Mouse (Mus musculus) adrenal gland, postnatal 25 days (tissue): ENCODE results near the gene Akap7. TPM values are rescaled to one million over a fixed set of nuclear protein-coding genes. Genes with fewer than 3 reads are reported as not detected.
"Not testable (repeated sequence)": the region's sequence is repeated elsewhere in the genome, so short reads cannot be mapped to it uniquely, and the experiment has no call there.

ENCODE experiments used
- DNase-seq: peaks from one replicate; pipeline ENCODE4 v3.0.0; 2021; ENCODE audit warnings: mixed read lengths
- total RNA-seq: library from RNA; stranded (reverse); gene quantifications from 2 replicates; pipeline ENCODE4 v1.2.3, GENCODE M21; 2021

Gene Akap7
- total RNA-seq, 1 experiment from 2014 or later, result 86.2 TPM

DNA sequence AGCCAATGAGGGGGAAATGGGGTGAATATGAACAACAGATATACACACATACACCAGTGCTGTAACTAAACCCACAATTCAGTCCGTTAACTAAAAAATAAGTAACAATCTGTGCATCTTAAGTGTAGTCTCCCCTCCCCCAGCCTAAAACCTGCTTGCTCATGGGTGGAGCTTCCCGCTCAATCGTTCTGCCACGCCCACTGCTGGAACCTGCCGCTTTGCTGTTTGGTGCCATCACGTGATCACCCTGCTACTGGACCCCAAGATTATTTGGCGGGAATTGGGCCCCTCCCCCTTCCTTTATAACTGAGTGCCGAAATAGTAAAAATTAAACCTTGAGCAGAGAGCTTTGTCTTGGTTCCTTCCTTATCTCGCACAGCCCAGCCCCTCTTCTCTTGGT, 121.4 kb downstream of the Akap7 start:
- DNase-seq, result not testable (repeated sequence)

DNA sequence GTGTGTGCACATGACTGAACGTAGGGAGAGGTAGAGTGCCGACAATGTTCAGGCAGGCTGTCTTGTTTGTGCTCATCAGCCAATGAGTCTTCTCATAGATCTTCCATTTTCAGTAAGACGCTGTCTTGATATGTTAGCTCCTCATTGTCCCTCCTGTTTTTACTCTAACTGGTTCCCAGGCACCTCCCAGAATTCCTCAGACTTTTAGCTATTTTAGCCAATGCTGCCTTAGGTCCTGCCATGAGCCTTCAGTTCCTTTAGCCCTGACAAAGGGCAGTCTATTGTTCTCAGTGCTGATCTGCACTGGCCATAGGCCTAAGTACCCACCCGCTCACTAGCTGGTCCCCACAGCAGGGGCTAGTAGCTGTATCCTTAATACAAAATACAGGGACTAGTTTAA, 122.0 kb downstream of the Akap7 start:
- no peak for DNase-seq

DNA sequence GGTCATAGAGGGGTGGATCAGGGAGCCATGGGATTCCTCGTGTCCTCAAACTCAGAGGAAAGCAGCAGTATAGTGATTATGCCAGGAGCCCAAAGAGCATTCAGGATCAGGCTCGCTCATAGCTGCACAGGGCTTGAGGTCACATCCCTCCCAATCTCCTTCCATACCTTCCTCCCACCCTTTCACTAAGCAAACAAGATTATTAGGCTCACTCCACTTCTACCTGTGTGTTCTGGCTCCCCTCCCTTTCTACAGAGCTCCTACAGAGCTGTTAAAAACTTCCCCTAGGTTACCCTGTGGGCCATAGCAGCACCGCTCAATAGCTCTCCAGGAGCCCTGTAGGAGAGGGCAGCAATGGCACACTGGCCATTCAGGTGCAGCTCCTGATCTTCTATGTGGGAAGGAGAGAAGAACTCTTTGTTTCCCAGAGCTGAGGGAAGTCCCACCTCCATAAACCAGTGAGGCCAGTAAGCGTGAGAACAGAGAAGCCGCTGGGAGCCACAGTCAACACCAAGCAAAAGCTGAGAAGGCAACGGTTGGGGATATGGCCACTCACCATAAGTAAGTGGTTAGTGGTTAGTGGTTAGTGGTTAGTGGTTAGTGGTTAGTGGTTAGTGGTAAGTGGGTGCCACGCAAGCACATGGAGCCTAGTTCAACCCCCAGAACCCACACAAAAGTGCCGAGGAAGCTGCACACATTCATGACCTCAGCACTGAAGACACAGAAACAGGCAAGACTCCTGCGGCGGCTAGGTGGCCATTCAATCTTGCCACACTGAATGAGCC, 122.7 kb downstream of the Akap7 start:
- no peak for DNase-seq

DNA sequence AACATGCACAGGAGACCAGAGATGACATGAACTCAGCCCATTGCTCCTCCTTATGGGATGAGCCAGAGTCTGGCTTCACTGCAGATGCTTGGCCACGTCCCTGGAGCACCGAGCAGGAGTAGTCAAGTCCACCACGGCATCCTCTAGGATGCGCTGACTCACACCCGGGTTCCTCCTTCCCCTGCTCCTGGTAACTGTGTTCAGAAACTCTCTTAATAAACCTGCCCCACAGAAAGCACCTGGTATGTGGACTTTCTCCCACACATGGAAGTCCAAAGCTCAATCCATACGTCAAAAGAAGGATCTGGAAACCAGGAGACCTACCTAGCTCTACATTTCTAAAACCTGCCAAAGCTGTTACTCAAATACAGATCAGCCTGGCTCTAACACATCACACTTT, 124.4 kb downstream of the Akap7 start:
- no peak for DNase-seq

DNA sequence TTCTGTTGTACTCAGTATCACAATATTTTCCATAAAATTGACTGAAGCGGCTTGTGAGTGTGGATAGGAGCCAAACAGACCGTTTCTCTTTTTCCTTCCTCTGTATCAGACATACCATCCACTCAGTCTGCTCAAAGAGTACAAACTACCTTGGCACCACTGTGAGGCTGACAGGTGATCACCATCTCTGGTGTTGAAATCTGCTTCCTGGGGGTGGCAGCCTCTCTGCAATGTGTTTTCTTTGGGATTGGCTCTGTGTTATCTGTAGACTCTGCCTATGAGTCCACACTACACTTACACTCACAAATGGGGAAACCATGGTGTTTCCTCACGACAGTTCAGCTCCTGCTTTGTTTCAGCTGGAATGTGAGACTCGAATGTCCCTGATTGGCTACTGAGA, 128.6 kb downstream of the Akap7 start:
- no peak for DNase-seq

DNA sequence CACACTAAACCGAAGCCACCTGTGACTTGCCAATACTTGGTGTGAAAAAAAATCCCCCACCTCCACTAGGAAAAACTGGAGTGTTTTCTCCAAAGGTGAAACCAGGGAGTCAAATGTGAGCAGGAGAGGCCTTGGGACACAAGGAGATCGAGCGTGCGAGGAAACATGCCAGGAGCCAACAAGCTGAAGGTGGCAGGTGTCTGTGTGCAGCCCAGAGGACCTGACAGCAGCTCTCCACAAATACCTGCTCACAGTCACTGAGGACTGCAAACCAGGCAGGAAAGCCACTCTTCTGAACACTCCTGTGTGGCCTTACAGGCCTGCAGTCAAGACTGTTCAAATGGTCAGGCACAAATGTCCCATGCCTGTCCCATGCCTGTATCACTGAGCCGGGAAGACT, 130.4 kb downstream of the Akap7 start:
- no peak for DNase-seq

DNA sequence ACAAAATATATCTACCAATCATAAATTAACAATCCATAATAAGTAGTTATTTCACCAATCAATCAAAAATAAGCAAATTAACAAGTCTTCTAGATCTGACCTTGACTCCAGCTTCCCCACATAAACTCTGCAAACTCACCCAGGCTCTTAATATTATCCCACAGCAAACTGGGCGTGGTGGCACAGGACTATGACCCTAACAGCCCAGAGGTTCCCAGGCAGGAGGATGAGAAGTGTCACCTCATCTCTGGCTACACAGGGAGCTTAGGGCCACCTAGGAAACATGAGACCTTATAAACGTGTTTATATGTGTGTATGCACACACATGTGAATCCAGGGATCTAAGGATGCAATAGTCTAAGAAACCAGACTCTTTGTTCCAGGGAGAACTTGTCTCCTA, 132.8 kb downstream of the Akap7 start:
- no peak for DNase-seq

DNA sequence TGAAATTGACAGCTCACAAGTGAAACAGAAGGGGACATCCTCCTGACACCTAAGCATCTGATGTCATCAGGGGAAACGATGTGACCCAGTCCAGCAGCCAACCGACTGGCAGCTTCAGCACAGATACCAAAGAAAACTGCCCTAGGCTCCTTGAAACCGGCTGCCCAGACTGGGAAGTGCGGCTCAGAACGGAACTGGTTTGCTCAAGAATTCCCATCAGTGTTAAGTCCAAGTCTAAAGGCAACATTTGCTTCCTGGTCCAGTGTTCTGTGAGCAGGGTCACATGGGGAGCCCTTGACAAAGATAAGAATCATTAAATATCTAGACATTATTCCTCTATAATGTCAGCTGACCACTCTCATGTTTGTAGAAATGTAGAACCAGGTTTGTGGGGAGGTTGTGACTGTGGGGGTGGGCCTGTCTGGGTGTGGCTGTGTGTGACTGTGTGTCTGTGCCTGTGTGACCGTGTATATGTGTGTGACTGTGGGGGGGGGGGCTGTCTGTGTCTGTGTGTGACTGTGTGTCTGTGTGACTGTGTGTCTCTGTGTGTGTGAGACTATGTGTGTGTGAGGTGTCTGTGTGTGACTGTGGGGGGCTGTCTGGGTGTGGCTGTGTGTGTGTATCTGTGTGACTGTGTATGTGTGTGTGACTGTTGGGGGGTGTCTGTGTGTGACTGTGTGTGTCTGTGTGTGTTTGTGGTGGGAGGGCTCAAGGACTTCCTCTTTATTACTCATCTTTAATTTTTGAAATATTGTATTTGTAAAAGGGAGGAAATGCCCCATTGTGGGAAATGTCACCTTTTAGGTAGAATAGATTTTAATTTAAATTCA, 140.1 kb downstream of the Akap7 start:
- DNase-seq, result no peak

DNA sequence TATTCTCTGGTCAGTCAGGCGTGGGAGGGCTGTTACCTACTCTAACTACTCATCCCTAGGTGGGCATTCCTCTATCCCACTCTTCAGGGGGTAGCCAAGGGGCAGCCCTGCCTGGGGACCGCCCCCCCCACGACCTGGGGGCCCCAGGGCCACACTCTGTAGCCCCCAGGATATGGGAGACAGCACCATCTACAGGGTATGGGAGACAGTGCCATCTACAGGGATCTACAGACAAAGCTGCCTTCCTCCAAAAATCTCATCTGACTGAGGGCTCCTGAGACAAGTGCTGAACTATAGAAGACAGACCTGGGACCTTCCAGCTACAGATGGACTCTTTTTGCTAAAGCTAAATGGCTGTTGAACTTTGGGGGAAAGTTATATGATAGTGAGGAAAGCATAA, 144.2 kb downstream of the Akap7 start:
- not testable (repeated sequence) for DNase-seq

DNA sequence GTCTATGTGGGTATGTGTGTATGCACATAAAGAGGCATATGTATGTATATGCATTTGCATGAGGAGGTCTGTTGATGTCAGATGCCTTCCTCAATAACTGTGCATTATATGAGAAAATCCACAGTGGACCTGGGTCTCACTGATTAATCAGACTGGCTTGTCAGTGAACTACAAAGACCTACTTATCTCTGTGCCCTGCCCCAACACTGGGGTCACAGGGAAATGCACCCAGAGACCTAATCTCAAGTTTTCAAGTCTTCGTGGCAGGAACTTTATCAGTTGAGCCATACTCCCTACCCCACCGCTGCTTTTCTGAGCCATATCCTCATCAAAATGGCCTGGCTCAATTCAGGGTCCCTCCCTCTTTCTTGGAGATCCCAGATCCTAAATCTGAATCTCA, 146.0 kb downstream of the Akap7 start:
- no peak for DNase-seq

DNA sequence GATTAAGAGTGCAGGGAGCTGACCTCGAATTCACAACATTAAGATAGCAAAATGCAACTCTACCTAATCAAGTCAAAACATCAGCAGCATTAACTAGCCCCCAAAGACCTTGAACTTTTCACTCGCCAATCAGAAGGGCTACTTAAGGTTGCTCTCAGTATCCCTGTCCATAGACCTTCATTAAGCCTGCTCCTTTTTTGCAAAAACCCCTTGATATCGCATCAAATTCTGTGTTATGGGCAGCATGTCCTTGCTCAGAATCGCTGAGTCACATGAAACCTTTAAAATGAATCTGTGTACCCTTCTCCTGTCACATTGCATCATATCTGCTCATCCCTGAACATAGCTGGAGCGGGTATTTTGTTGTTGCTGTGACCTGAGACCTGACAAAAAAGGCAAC, 149.0 kb downstream of the Akap7 start:
- no peak for DNase-seq

DNA sequence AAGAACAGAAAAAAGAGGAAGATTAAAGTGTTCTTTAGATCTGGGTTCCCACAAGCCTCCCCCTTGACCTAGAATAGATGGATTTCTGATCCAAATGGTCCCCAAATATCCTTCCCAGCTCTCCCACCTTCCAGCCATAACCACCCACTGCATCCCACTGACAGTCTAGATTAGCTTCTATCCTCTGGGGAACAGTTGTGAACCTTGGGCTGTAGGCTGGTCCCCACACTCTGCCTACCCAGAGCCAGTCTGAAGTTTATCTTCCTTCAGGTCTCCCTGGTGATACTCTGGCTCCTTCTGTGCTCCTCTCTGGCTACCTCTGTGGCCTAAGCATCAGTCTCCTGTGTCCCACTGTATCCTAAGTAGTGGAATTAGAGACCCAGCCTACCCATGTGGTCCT, 150.3 kb downstream of the Akap7 start:
- DNase-seq, result no peak

DNA sequence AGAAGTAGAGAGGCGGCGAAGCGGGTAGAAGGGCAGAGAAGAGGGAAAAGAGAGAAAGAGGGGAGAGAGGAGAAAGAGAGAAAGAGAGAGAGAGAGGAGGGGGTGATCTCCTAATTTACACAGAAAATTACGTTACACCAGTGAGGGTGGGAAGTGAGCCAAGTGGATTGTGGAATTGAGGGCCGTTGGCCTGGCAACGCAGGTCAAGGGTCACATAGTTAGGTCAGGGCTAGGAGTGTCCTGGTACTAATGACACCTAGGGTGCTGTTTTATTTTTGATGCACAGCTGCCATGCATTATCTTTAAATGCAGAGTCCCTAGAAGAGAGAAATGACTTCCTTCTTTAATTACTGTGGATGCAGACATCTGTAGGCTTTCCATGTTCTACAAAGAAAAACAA, 153.4 kb downstream of the Akap7 start:
- DNase-seq, result no peak

DNA sequence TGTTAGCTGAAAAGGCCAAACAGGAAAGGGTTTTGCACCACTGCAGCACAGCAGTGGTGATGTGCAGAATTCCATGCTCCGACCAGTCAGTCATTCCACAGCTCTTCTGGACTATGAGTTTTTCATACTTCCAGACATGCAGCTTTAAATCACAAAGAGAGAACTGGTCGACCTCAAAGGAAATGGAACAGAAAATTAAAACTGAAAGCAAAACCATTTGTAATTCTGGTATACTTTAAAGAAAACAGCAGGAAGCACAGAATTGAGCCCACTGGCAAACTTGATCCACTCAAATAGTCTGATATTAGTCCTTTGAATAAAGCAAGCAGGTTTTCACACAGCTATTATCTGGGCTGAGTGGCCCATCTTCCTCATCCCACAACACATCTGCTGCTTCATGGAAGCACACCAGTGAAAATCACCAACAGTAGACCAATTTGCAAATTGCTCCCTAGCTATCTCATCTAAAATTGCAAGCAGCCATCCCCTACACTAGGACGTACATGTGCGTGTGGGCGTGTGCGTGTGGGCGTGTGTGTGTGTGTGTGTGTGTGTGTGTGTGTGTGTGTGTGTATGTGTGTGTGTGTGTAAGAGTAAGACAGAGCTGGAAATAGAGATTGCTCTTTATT, 156.4 kb downstream of the Akap7 start:
- DNase-seq, result no peak

DNA sequence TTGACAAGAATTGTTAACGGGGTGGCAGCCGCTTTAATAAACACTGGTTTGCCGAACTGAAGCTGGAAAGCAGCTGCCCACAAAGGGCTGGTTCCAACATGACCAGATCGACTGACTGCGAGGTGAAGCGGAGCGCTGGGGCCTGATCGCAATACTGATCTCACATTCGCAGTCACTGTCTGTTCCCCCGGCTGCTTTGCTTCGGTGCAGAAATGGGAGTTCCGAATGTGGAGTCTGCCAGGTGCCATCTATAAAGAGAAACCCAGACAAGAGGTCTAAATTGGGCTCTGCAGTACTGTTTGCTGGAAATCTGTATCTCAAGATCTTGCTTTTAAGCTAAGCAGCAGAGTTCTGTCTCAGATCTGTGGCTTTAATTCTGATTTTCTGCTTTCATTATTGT, 161.8 kb downstream of the Akap7 start:
- DNase-seq, result no peak

DNA sequence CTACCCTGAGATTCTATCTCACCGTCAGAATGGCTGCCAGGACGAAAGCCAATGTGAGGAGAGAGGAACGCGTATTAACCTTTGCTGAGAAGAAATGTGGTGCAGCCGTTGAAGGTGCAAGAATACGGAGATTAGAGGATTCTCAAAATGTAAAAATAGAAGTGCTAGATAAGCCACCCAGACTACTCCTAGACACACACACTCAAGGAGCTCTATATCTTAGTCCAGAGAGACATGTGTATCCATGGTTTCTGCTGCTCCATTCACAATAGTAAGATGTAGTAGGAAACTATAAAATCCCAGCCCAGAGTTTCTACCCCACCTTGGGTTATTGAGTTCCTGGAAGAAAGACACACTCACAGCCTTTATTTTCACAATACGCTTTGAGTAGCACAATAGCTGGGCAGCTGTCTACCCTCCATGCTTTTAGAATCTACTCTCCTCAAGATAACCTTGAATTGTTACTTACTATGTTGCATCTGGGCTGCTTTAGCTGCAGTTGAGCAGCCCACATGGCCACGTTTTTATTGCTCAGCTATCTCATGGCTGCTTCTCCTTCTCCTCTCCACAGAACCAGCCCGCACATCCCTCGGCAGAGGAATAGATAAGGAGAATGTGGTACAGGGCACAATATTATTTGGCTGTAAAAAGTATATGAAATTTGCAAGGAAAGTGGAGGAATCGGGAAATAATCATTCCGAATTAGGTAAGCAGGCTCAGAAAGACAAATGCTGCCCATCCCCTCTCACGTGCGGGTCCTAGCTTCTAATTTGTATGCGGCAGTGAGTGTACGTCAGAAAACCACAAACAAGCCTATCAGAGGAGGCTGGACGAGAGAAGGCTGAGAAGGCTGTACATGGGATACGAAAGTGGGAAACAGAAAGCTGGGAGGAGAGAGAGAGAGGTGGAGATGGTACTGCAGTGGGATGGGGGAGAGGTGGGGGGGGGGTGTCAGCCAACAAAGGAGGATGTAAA, 162.6 kb downstream of the Akap7 start:
- no peak for DNase-seq

DNA sequence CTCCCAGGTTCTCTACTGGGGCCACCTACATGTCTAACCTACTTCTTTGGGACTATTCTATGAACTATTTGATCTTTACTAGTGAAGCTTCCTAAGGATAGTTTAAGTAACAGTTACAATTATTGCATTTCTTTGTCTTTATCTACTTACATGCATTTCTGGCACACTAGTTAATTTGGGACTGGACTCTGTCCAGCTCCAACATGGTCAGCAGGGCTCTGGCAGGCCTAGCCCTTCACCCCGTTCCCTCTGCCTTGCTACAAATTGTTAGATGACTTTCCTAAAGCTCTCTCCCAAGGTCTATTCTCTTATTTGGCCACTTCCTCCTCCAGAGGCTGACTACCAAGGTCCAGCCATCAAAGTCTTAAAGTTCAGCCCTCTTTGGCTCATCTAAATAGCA, 165.9 kb downstream of the Akap7 start:
- DNase-seq, result no peak

DNA sequence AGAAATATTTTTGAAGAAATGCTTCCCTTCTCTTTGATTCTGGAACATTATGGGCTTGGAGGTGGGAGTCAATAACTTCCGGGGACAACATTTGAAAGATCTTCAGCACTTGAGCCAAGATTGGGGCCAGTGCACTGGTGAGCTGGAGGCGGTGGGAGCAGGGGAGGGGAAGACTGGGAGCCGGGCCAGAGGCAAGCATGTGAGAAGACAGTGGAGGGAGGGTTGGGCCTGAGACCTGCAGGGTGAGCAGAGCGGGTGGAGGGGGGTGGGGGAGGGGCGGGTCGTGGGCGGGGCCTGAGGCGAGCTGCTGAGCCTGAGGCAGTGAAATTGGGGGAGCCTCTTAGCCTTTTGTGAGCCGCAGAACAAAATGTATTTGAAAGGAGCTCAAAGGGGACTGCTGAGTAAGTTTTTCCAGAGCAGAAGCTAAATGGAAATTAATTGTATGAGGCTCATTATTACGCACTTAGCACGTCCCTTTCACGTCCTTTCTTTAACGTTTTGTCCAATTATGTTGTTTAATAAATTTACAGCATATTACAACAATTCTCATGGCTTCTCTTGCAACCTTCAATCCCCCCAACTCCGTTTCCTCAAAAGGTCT, 167.4 kb downstream of the Akap7 start:
- DNase-seq, result no peak

DNA sequence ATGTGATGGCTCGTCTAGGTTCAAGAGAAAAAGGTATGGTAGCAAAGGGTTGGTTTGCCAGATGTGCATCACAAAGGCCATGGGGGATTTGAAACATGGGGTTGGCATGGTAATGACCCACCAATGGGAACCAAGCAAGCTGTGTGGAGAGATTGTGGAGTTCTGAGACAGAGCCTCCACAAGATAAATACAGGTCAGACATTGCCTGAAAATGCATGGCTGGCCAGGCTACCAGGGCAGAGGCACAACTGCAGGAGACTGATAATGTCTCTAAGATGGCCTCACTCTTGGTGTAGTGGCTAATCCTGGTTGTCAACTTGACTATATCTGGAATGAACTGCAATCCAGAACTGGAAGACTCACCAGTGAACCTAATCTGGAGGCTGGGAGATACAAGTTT, 174.1 kb downstream of the Akap7 start:
- DNase-seq, result no peak

DNA sequence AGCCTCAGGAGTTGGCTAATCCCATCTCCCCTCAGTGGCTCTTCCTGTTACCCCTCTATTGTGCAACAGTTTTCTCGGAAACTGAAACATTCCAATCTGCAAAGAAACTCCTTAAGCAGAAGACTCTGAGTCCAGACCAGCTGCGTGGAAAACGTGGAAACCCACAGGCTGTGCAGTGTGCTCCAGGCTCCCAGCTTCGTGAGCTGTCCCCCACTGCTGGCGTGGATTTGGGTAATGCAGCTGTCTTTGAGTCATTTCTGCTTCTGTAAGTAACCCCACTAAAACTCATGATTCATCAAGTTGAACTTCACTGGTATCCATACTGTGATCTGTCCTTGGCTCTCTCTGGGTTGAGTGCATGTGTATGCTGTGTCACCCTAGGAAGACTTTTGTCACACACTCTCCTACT, 179.2 kb downstream of the Akap7 start:
- DNase-seq, result peak; percentile 13

DNA sequence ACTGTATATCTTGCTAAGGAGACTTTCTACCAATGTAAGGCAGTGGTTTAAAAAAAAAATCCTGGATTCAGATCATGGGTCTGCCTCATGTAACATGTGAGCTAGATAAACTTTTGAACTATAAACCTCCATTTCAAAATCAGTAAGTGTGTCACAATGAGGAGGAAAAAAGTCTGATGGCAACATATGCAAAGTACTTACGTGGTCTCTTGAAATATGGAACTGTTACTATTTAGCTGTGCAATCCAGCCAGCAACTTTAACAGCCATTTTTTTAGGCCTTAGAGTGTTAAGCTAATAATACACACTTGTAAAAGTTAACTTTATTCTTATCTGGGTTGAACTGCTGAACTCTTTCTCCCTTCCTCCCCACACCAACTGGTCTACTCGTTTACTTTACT, 181.6 kb downstream of the Akap7 start:
- DNase-seq, result no peak
